Mouse (Mus musculus): ENCODE results near the gene Map3k9.

The Map3k9 gene

GRCm38 (mm10) chr12:81712618-81713017 is 68.4 kb downstream of the Map3k9 start:
- DNase-seq (ENCODE audit: low read depth) = no peak

- DNase-seq (ENCODE audit: low read depth) = no peak
These were observed 78.1 kb downstream of the Map3k9 start for GRCm38 (mm10) chr12:81702903-81703302.

- no peak for DNase-seq (ENCODE audit: low read depth)
These were observed 83.0 kb downstream of the Map3k9 start for GRCm38 (mm10) chr12:81698011-81698410.

- DNase-seq (ENCODE audit: low read depth) = no peak
These were observed 89.7 kb downstream of the Map3k9 start for GRCm38 (mm10) chr12:81691177-81691730.

- DNase-seq (ENCODE audit: low read depth) = no peak
These were observed 90.2 kb downstream of the Map3k9 start for GRCm38 (mm10) chr12:81690751-81691150.

- no peak for DNase-seq (ENCODE audit: low read depth)
These were observed 90.9 kb downstream of the Map3k9 start for GRCm38 (mm10) chr12:81690111-81690510.

- no peak for DNase-seq (ENCODE audit: low read depth)
These were observed 91.4 kb downstream of the Map3k9 start for GRCm38 (mm10) chr12:81689505-81690056.

GRCm38 (mm10) chr12:81688537-81688936 is 92.4 kb downstream of the Map3k9 start:
- DNase-seq (ENCODE audit: low read depth) = peak; percentile 67

GRCm38 (mm10) chr12:81687873-81688272 is 93.1 kb downstream of the Map3k9 start:
- no peak for DNase-seq (ENCODE audit: low read depth)

GRCm38 (mm10) chr12:81686406-81687117 is 94.4 kb downstream of the Map3k9 start:
- DNase-seq (ENCODE audit: low read depth) = no peak

- no peak for DNase-seq (ENCODE audit: low read depth)
These were observed 95.0 kb downstream of the Map3k9 start for GRCm38 (mm10) chr12:81685981-81686380.

GRCm38 (mm10) chr12:81684096-81684495 is 96.9 kb downstream of the Map3k9 start:
- no peak for DNase-seq (ENCODE audit: low read depth)

GRCm38 (mm10) chr12:81683395-81683794 is 97.6 kb downstream of the Map3k9 start:
- DNase-seq (ENCODE audit: low read depth) = no peak

GRCm38 (mm10) chr12:81679807-81680529 is 101.0 kb downstream of the Map3k9 start:
- no peak for DNase-seq (ENCODE audit: low read depth)

- no peak for DNase-seq (ENCODE audit: low read depth)
These were observed 105.4 kb downstream of the Map3k9 start for GRCm38 (mm10) chr12:81675557-81675956.
